Mouse (Mus musculus): Measurements from ENCODE around the gene Sec22b.

Gene Sec22b

GRCm38 (mm10) chr3:97940511-97941204 is 39.7 kb downstream of the Sec22b start:
- peak; percentile 57 for DNase-seq (ENCODE audit: low spot score)

- no peak for DNase-seq (ENCODE audit: low spot score)
Measured at GRCm38 (mm10) chr3:97941440-97942259, 40.7 kb downstream of the Sec22b start.

- peak; percentile 56 for DNase-seq (ENCODE audit: low spot score)
Measured at GRCm38 (mm10) chr3:97942260-97942950, 41.4 kb downstream of the Sec22b start.

- DNase-seq (ENCODE audit: low spot score): peak; percentile 50
Measured at GRCm38 (mm10) chr3:97944462-97944861, 43.5 kb downstream of the Sec22b start.

- DNase-seq (ENCODE audit: low spot score): no peak
Measured at GRCm38 (mm10) chr3:97946439-97946838, 45.4 kb downstream of the Sec22b start.

- DNase-seq (ENCODE audit: low spot score): no peak
Measured at GRCm38 (mm10) chr3:97948518-97948917, 47.5 kb downstream of the Sec22b start.

GRCm38 (mm10) chr3:97949946-97950345 is 49.0 kb downstream of the Sec22b start:
- DNase-seq (ENCODE audit: low spot score): no peak

GRCm38 (mm10) chr3:97951134-97951533 is 50.1 kb downstream of the Sec22b start:
- no peak for DNase-seq (ENCODE audit: low spot score)

- DNase-seq (ENCODE audit: low spot score): no peak
Measured at GRCm38 (mm10) chr3:97953196-97953595, 52.2 kb downstream of the Sec22b start.

- DNase-seq (ENCODE audit: low spot score): no peak
Measured at GRCm38 (mm10) chr3:97956322-97956721, 55.3 kb downstream of the Sec22b start.

- no peak for DNase-seq (ENCODE audit: low spot score)
Measured at GRCm38 (mm10) chr3:97956926-97957325, 55.9 kb downstream of the Sec22b start.

GRCm38 (mm10) chr3:97960783-97961594 is 60.0 kb downstream of the Sec22b start:
- DNase-seq (ENCODE audit: low spot score): no peak

- DNase-seq (ENCODE audit: low spot score): no peak
Measured at GRCm38 (mm10) chr3:97961962-97962361, 61.0 kb downstream of the Sec22b start.

GRCm38 (mm10) chr3:97964878-97965353 is 63.9 kb downstream of the Sec22b start:
- DNase-seq (ENCODE audit: low spot score): peak; percentile 57

GRCm38 (mm10) chr3:97967627-97968026 is 66.6 kb downstream of the Sec22b start:
- no peak for DNase-seq (ENCODE audit: low spot score)

GRCm38 (mm10) chr3:97968191-97968590 is 67.2 kb downstream of the Sec22b start:
- DNase-seq (ENCODE audit: low spot score): no peak

GRCm38 (mm10) chr3:97969019-97969418 is 68.0 kb downstream of the Sec22b start:
- DNase-seq (ENCODE audit: low spot score): no peak

- DNase-seq (ENCODE audit: low spot score): no peak
Measured at GRCm38 (mm10) chr3:97971117-97971516, 70.1 kb downstream of the Sec22b start.

- DNase-seq (ENCODE audit: low spot score): no peak
Measured at GRCm38 (mm10) chr3:97972200-97972599, 71.2 kb downstream of the Sec22b start.

- no peak for DNase-seq (ENCODE audit: low spot score)
Measured at GRCm38 (mm10) chr3:97972707-97973106, 71.7 kb downstream of the Sec22b start.

Measured in testis, postnatal 10 days (tissue).